Mouse (Mus musculus): ENCODE data around the gene Cxcl2. TPM values are rescaled to one million over a fixed set of nuclear protein-coding genes. Genes with fewer than 3 reads are reported as not detected.
A peak's percentile ranks its signal among the peaks of the same experiment; 100 is the strongest.

The Cxcl2 gene
- polyA plus RNA-seq, 1 experiment = 0.50 TPM

- WGBS = 12% methylated on average over 30 of the region's 30 CpGs
- DNase-seq (ENCODE audit: low read depth, low spot score) = no peak
Measured at GRCm38 (mm10) chr5:90890519-90891463, 12.9 kb upstream of the Cxcl2 start, which contains the start of gene Cxcl1. Gene Cxcl1 (plus strand): TSS chr5:90891241.

DNA sequence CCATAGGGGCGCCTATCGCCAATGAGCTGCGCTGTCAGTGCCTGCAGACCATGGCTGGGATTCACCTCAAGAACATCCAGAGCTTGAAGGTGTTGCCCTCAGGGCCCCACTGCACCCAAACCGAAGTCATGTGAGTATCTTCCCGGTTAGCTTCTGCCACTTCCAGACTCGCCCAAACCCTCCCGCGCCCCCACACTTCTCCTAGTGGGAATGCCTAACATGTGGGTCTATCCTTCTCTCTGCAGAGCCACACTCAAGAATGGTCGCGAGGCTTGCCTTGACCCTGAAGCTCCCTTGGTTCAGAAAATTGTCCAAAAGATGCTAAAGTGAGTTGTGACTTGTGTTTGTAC is 12.2 kb upstream of the Cxcl2 start:
- 25% methylated on average over 10 of the region's 10 CpGs for WGBS
- no peak for DNase-seq (ENCODE audit: low read depth, low spot score)

DNA sequence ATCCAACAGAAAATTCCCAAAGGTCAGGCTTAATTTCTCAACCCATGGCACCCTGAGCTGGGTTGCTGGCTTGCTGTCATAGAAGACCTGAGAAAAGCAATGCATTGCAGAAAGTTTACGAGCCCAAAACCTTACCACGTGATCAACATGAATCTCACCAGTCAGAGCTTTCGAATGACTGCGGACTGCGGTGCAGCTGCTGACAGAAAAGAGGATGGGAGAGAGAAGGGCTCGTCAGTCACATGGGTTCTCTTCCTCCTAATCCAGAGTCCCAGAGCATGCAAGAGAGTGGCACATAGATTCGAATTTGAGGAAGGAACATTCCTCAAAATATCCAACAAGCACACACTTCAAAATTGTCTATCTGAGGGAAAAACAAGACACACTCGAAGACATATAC is 9.4 kb upstream of the Cxcl2 start:
- no peak for DNase-seq (ENCODE audit: low read depth, low spot score)
- 51% methylated on average over 8 of the region's 8 CpGs for WGBS

DNA sequence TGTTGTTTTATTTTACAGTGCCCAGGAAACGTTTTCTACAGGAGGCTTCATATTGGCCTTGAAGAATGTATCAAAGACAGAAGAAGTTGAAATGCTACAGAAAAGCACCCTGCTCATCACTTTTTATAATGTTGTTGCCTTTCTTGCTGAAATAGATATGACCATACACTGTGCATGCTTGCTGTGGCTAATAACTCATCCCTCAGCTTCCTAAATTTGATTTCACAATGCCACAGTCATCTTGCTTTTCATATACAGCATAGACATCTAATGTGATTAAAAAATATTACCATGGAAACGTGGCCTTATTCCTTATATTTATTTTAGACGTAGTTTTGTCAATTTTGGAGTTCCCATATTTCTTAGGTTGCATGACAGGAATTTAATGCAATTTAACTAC is 6.2 kb upstream of the Cxcl2 start:
- WGBS = 70% methylated on average over 3 of the region's 3 CpGs
- DNase-seq (ENCODE audit: low read depth, low spot score) = no peak

DNA sequence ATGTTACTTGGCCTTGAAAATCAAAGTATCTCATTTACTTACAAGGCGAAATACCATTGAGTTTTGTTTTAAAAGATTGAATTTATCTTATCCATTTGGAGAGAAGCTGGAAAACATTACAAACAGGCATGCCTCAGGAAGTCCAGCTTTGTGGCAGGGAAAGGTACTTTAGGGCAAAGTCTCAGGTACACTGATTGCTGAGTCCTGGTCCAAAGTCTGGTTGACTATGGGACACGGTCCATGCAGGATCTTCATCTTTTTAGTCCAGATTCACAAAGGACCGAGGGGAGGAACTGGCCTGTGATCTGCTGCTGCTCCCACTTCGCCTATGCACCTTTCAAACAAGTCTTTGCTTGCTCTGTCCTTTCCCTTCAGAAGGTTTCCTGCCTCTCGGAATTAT is 4.4 kb upstream of the Cxcl2 start:
- WGBS = 72% methylated on average over 5 of the region's 5 CpGs
- no peak for DNase-seq (ENCODE audit: low read depth, low spot score)

- 16% methylated on average over 7 of the region's 7 CpGs for WGBS
- no peak for DNase-seq (ENCODE audit: low read depth, low spot score)
Measured at GRCm38 (mm10) chr5:90900147-90900546, 3.5 kb upstream of the Cxcl2 start.

DNA sequence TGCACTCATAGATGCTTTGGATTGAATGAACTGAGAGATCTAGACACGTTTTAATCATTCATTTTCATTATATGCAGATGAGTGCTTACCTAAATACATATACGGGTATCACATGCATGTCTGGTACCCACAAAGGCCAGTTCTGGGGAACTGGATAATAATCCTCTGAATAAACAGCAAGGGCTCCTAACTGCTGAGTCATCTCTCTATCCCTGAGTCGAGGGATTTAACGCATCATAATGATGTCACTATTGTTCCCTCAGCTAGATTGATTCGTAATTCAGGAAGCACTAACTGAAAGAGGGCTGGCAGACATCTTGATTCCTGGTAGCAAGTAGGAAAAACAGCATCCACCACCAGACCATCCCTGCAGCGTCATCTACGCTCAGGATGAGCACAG is 3.0 kb upstream of the Cxcl2 start:
- 61% methylated on average over 7 of the region's 7 CpGs for WGBS
- DNase-seq (ENCODE audit: low read depth, low spot score) = no peak

DNA sequence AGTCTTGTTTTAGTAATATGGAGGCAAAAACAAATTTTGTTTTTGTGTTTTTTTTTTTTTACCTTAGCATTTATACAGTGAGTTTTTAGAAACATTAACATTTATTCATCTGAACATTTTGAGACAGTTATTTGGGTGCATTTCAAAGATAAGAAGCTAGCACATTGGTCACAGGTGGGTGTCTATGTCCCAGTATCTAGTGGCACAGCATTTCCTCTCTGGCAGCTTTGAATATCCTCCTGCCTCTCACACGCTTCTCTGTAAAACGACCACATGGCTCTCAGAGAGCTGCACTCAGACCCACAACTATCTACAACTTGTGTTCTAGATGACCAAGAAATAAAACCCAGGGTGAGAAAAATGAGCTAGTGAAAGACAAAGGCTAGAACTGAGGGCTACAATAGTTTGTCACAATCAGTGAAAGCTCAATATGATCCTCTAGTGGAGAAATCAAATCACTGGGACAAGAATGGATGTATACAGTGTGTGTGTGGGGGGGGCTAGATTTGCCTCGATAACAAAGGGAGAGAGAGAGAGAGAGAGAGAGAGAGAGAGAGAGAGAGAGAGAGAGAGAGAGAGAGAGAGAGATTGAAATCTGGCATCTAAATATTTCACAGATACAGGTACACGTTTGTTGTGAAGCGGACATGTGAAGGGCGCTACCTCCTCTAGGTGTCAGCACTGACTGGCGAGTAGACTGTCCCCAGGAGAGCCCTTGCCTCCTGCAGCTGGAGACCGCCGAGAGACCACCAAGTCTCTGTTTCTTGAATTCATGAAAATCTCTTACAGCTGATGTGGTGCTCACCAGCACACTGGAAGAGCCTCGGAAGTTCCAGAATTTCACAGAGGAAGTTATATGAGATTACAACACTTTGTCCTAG is 1.1 kb upstream of the Cxcl2 start:
- WGBS = 16% methylated on average over 10 of the region's 10 CpGs
- no peak for DNase-seq (ENCODE audit: low read depth, low spot score)

DNA sequence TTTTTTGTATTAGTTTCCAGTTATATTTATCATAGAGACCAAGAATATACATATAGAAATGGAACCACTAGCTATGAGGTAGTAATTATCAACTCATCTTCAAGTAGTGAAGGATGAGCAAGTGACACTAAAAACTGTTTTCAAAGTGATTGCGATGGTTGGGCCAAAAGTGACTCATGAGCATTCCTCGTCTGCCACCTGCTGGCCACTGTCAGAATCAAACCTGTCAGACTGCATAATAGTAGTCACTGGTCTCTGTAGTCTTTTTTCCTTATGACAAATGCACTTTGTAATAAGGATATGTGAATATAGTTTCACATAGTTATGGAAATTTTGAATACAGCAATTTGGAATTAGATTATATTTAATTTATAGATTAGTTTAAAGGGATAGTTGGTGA is 5.3 kb downstream of the Cxcl2 start:
- DNase-seq (ENCODE audit: low read depth, low spot score) = no peak
- 2% methylated on average over 2 of the region's 2 CpGs for WGBS

DNA sequence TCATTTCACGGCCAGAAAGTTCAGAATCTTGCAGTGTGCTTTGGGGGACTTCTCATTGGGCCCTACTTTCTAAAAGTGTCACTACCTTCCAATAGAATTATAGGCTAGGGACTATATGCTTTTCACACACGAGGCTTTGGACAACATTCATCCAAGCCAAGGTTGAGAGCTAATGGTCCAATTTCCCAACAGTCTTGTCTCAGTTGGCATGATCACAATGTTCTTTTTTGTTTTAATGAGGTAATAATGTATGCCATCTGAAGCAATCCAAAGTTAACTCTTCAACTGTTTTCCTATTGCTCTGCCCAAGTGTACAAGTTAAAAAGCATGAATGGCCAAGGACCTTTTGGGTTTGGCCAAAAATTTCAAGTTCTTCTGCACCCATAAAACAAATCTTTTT is 15.8 kb downstream of the Cxcl2 start:
- 69% methylated on average over 2 of the region's 2 CpGs for WGBS
- no peak for DNase-seq (ENCODE audit: low read depth, low spot score)

DNA sequence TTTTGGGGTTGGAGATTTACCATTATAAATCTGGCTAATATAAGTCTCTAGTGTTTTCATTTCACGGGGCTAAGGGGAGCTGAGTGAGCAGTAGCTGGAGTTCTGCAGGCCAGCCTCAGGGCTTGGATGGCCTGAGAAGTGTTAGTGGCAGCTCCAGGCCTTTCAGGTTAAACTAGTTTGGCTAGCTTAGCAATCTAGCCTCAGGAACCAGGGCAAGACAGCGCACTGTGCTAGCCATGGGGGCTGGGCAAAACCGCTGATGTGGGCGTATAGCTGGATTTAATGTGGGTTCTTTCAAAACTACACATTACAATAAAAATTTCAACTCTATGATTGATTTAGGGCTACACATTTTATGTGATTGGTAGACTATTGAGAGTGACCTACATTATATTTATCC is 19.3 kb downstream of the Cxcl2 start:
- 77% methylated on average over 4 of the region's 4 CpGs for WGBS
- no peak for DNase-seq (ENCODE audit: low read depth, low spot score)

- no peak for DNase-seq (ENCODE audit: low read depth, low spot score)
- WGBS = 33% methylated on average over 2 of the region's 2 CpGs
Measured at GRCm38 (mm10) chr5:90930546-90930945, 26.9 kb downstream of the Cxcl2 start.

GRCm38 (mm10) chr5:90930971-90931851 is 27.5 kb downstream of the Cxcl2 start, which contains the start of gene Mthfd2l:
Gene Mthfd2l (plus strand): TSS chr5:90931117.
- under 1% methylated on average over 79 of the region's 79 CpGs for WGBS
- DNase-seq (ENCODE audit: low read depth, low spot score) = no peak

- WGBS = 10% methylated on average over 6 of the region's 6 CpGs
- no peak for DNase-seq (ENCODE audit: low read depth, low spot score)
Measured at GRCm38 (mm10) chr5:90931911-90932310, 28.2 kb downstream of the Cxcl2 start.

DNA sequence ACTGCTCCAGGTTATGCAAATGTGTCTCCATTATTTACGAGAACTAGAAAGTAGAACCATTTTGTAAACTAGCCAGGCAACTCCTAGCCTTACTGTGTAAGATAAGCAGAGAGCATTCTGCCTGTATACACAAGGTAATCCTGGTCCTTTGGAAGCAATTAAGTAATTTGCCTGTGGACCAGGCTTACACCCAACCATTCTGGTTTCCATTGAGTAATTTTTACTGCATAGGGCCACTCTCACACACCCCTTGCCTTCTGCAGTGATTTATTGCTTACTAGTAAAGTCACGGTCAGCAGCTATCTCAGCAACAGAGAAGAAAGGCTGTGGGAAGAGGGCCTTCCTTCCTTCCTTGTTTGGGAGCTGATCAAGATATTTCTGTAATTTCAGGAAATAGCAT is 33.0 kb downstream of the Cxcl2 start:
- WGBS = 15% methylated on average over 2 of the region's 2 CpGs

GRCm38 (mm10) chr5:90945453-90945852 is 41.8 kb downstream of the Cxcl2 start:
- 75% methylated on average over 2 of the region's 2 CpGs for WGBS
- DNase-seq (ENCODE audit: low read depth, low spot score) = no peak

More for the DNA sequence above, 33.0 kb downstream of the Cxcl2 start:
- peak; percentile 29 for DNase-seq (ENCODE audit: low read depth, low spot score)

DNA sequence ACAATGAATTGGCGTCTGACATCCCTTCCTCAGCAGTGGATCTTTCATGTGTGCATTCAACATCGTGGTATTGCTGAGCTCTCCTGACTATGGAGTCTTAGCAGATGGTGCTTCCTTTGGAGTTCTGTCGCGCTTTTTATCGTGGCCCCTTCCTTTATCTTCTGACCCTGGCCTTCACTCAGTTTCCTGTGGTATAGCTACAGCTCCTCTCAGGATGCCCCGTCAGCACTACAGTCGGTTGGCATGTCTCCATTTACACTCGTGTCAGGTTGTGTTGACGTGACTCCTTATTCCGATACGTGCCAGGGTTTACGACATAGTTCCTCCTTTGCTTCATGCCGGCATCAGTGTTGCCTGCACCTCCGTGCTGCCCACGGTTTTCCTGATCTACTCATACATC is 45.8 kb downstream of the Cxcl2 start:
- DNase-seq (ENCODE audit: low read depth, low spot score) = no peak
- WGBS = 76% methylated on average over 15 of the region's 15 CpGs

- 20% methylated on average over 2 of the region's 2 CpGs for WGBS
- no peak for DNase-seq (ENCODE audit: low read depth, low spot score)
Measured at GRCm38 (mm10) chr5:90951475-90951874, 47.8 kb downstream of the Cxcl2 start.

- WGBS = 80% methylated on average over 8 of the region's 8 CpGs
- DNase-seq (ENCODE audit: low read depth, low spot score) = no peak
Measured at GRCm38 (mm10) chr5:90952731-90953481, 49.2 kb downstream of the Cxcl2 start.

All from large intestine, adult 2 months (tissue).